Mouse (Mus musculus): ENCODE results near the gene Ppig.

DNA sequence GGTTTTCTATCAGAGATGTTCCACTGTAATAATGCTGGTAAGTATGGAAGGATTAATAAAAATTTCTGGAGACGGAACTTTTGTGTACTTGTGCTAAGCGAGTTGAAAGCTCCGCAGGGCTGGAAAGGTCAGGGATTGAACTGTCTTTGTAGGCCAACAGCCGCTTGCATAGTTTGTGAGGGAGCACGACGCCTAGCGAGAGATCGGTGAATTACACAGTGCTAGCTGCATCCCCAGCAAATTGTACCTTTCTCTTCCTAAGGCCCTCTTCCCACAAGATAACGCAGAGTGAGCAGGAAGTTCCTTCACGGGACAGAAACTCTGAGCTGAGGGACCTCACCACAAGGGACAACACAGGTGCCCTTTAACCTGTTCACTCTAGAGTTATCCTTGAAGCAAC lies 67.9 kb downstream of the Ppig start:
- TF ChIP-seq CTCF (IDR thresholded peaks at IDR 0.05; ENCODE audit: low read depth, low read length) (peak; percentile 89), POLR2A (IDR thresholded peaks at IDR 0.05; ENCODE audit: insufficient read depth, low read length) (no peak)

Data from ES-Bruce4 (cell line).